Mouse (Mus musculus): ENCODE measurements around the gene Smad6.
A peak's percentile ranks its signal among the peaks of the same experiment; 100 is the strongest.

Gene Smad6

GRCm38 (mm10) chr9:63909618-63910017, 112.2 kb downstream of the Smad6 start:
- peak; percentile 31 for DNase-seq

DNA sequence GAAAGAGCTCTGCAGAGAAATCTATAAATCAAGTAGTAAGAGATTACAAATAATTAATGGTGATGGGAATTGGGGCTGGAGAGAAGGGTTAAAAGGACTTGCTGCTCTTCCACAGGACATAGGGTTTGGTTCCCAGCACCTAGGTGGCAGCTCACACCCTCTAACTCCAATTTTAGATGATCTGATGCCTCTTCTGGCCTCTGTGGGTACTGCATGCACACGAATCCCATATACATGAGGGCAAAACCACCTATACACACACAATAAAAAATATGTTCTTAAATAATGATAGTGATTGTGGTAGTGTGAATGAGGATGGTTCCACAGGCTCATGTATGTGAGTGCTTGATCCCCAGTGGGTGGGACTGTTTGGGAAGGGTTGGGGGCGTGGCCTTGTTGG, 117.3 kb downstream of the Smad6 start:
- DNase-seq: no peak

Data from cerebellum, adult 11 months (tissue).